Mouse (Mus musculus): ENCODE measurements around the gene Usf3. TPM values are rescaled to one million over a fixed set of nuclear protein-coding genes. Genes with fewer than 3 reads are reported as not detected.

The Usf3 gene
- total and polyA plus RNA-seq, 3 experiments, result 4.0 to 8.5 (median 5.2) TPM

- TF ChIP-seq SMC3 (IDR thresholded peaks at IDR 0.05; ENCODE audit: low read depth, low read length), result peak; percentile 58
- peak; percentile 96 for TF ChIP-seq CHD2 (IDR thresholded peaks at IDR 0.05; ENCODE audit: low read length)
- peak; percentile 37 to 81 for TF ChIP-seq CTCF (conservative IDR thresholded peaks at IDR 0.05 in 1 of 2, IDR thresholded peaks at IDR 0.05 in 1 of 2; ENCODE audit: low read depth in 2 of 2, low read length in 2 of 2)
- TF ChIP-seq RCOR1 (conservative IDR thresholded peaks at IDR 0.05; ENCODE audit: low read depth, low read length), result no peak
- TF ChIP-seq E2F4 (IDR thresholded peaks at IDR 0.05; ENCODE audit: insufficient replicate concordance, low read depth, low read length), result peak; percentile 82; the same call in 1 of the 2 replicates
- TF ChIP-seq ZKSCAN1 (IDR thresholded peaks at IDR 0.05; ENCODE audit: borderline replicate concordance, low read depth, low read length), result no peak; the same call in 1 of the 2 replicates
- TF ChIP-seq SIN3A (IDR thresholded peaks at IDR 0.05; ENCODE audit: low read length), result peak; percentile 79
- TF ChIP-seq POLR2A (IDR thresholded peaks at IDR 0.05; ENCODE audit: low read depth, low read length), result no peak; the same call in 1 of the 2 replicates
- no peak; the same call in 1 of the 2 replicates for TF ChIP-seq POLR2AphosphoS2 (IDR thresholded peaks at IDR 0.05; ENCODE audit: low read depth, low read length)
These were observed 520 bp upstream of the Usf3 start (continued) for GRCm38 (mm10) chr16:44172297-44173154.

GRCm38 (mm10) chr16:44173966-44174530 lies 1.0 kb downstream of the Usf3 start:
- Histone ChIP-seq H3K4me1 (ENCODE audit: control insufficient read depth in 1 of 2, insufficient read depth in 2 of 2) (peaks cover 6 to 25% of the 10 kb centered on the region in 2 experiments; a peak in 3 of 4 replicates), H3K4me3 (replicated peaks in 1 of 3; ENCODE audit: low read depth in 2 of 3, low read length in 2 of 3, poor library complexity in 1 of 3) (peak overlapping the region; percentile 63 to 85 (median 79)), H3K36me3 (replicated peaks in 1 of 2; ENCODE audit: control insufficient read depth in 1 of 2, insufficient read depth in 1 of 2, low read length in 1 of 2) (peaks cover 0 to 7% of the 10 kb centered on the region in 2 experiments), H3K9ac (ENCODE audit: insufficient read depth, low read depth) (peak overlapping the region; percentile 99), H3K27me3 (replicated peaks) (no peaks in the 10 kb centered on the region), H3K27ac (ENCODE audit: insufficient read depth, low read depth) (no peak overlapping the region), H3K79me2 (replicated peaks; ENCODE audit: control insufficient read depth, extremely low read depth, insufficient read depth, poor library complexity, severe bottlenecking) (no peaks in the 10 kb centered on the region; the same call in 1 of the 2 replicates), H3K9me3 (replicated peaks; ENCODE audit: low read length) (no peaks in the 10 kb centered on the region), H3K4me2 (ENCODE audit: insufficient read depth, low read depth, poor library complexity, severe bottlenecking) (peak overlapping the region; percentile 87)
- no peak for TF ChIP-seq POLR2A (IDR thresholded peaks at IDR 0.05; ENCODE audit: low read depth, low read length)
- no peak for TF ChIP-seq MXI1 (IDR thresholded peaks at IDR 0.05; ENCODE audit: low read depth, low read length)
- dilution Hi-C loops (cut with MboI; ENCODE audit: extremely low pct_ligation_motif_present, extremely low pct_unique_long_range_greater_than_20kb, low sequenced_read_pairs), result no loop called here
- no peak for DNase-seq (ENCODE audit: extremely low read depth)
- in situ Hi-C loops (cut with MboI; ENCODE audit: low pct_ligation_motif_present, low pct_unique_long_range_greater_than_20kb, low sequenced_read_pairs), result no loop called here

GRCm38 (mm10) chr16:44175001-44175400 lies 2.0 kb downstream of the Usf3 start:
- no peak for DNase-seq (ENCODE audit: extremely low read depth)
- Histone ChIP-seq H3K27me3 (replicated peaks) (no peaks in the 10 kb centered on the region), H3K36me3 (replicated peaks in 1 of 2; ENCODE audit: control insufficient read depth in 1 of 2, insufficient read depth in 1 of 2, low read length in 1 of 2) (peaks cover 0 to 12% of the 10 kb centered on the region in 2 experiments), H3K4me3 (replicated peaks in 1 of 3; ENCODE audit: low read depth in 2 of 3, low read length in 2 of 3, poor library complexity in 1 of 3) (no peak overlapping the region), H3K9me3 (replicated peaks; ENCODE audit: low read length) (no peaks in the 10 kb centered on the region), H3K79me2 (replicated peaks; ENCODE audit: control insufficient read depth, extremely low read depth, insufficient read depth, poor library complexity, severe bottlenecking) (no peaks in the 10 kb centered on the region; the same call in 1 of the 2 replicates), H3K4me2 (ENCODE audit: insufficient read depth, low read depth, poor library complexity, severe bottlenecking) (no peak overlapping the region), H3K9ac (ENCODE audit: insufficient read depth, low read depth) (no peak overlapping the region), H3K4me1 (ENCODE audit: control insufficient read depth in 1 of 2, insufficient read depth in 2 of 2) (peaks cover 4 to 22% of the 10 kb centered on the region in 2 experiments; a peak in 3 of 4 replicates), H3K27ac (ENCODE audit: insufficient read depth, low read depth) (no peak overlapping the region)
- in situ Hi-C loops (cut with MboI; ENCODE audit: low pct_ligation_motif_present, low pct_unique_long_range_greater_than_20kb, low sequenced_read_pairs) (no loop called here), dilution Hi-C loops (cut with MboI; ENCODE audit: extremely low pct_ligation_motif_present, extremely low pct_unique_long_range_greater_than_20kb, low sequenced_read_pairs) (no loop called here)
- TF ChIP-seq CTCF (conservative IDR thresholded peaks at IDR 0.05 in 1 of 2, IDR thresholded peaks at IDR 0.05 in 1 of 2; ENCODE audit: low read depth in 2 of 2, low read length in 2 of 2) (no peak), RAD21 (IDR thresholded peaks at IDR 0.05; ENCODE audit: low read depth, low read length) (no peak), RCOR1 (conservative IDR thresholded peaks at IDR 0.05; ENCODE audit: low read depth, low read length) (no peak), NRF1 (IDR thresholded peaks at IDR 0.05; ENCODE audit: low read depth, low read length) (no peak), CHD2 (IDR thresholded peaks at IDR 0.05; ENCODE audit: low read length) (no peak), E2F4 (IDR thresholded peaks at IDR 0.05; ENCODE audit: insufficient replicate concordance, low read depth, low read length) (no peak), SIN3A (IDR thresholded peaks at IDR 0.05; ENCODE audit: low read length) (no peak), USF2 (conservative IDR thresholded peaks at IDR 0.05; ENCODE audit: low read depth, low read length) (no peak), MYC (IDR thresholded peaks at IDR 0.05; ENCODE audit: low read depth, low read length) (no peak), MEF2A (IDR thresholded peaks at IDR 0.05; ENCODE audit: borderline replicate concordance, low read depth, low read length) (no peak), ZKSCAN1 (IDR thresholded peaks at IDR 0.05; ENCODE audit: borderline replicate concordance, low read depth, low read length) (no peak), IRF4 (IDR thresholded peaks at IDR 0.05; ENCODE audit: low read depth, low read length) (no peak), PAX5 (IDR thresholded peaks at IDR 0.05; ENCODE audit: low read length) (no peak), ZNF384 (IDR thresholded peaks at IDR 0.05; ENCODE audit: low read depth, low read length) (no peak), USF1 (IDR thresholded peaks at IDR 0.05; ENCODE audit: low read depth, low read length) (no peak), EP300 (IDR thresholded peaks at IDR 0.05; ENCODE audit: low read length) (no peak), POLR2AphosphoS2 (IDR thresholded peaks at IDR 0.05; ENCODE audit: low read depth, low read length) (no peak)

Measured in CH12.LX (cell line).